Mouse (Mus musculus): ENCODE data around the gene Wdr4. TPM values are rescaled to one million over a fixed set of nuclear protein-coding genes. Genes with fewer than 3 reads are reported as not detected.

Wdr4 gene
- polyA plus RNA-seq (2012; rRNA removed): 64.5 and 67.7 TPM in 2 replicates

DNA sequence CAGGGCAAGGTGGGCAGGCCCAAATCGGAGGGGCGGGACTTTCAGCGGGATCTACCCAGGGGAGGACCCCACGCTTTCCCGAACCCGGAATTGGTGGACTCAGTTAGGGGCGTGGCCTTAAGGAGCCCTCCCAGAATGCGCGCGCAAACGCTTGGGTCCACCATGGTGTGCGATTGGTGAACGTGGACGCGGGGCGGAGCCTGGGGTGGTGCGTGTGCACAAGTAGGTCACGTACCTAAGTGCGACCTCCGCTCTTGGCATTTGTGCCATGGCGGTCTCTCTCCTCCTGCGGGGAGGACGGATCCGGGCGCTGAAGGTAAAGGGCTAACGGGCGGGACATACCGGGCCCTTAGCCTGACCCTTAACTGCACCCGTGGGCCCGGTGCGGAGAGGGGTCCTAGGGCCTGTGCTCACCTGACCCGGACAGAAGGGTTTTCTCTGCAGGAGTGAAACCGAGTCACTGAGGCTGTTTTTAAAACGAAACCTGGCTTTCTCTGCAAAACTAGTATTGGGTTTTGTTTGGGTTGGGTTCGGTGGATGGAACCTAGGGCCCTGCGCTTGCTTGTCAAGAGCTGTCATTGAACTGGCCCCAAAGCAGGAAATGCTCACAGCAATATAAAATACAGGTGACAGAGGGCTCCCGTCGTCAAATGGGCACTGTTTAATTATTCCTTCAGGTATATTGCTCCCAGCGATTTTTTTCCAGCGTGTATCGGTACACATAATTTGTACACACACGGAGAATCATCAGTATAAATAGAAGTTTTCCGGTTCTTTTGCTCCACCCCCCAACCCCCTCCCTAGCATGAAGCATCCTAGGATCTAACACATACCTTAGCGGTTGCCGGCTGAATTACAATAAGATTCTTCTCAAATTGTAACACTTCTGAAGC, at the start of gene Wdr4, which contains the start of gene Ndufv3:
TSS of gene Wdr4 (minus strand) at position 35 of the 893 bp plus-strand sequence.
TSS of gene Ndufv3 (plus strand) at position 170 of the 893 bp plus-strand sequence.

DNA sequence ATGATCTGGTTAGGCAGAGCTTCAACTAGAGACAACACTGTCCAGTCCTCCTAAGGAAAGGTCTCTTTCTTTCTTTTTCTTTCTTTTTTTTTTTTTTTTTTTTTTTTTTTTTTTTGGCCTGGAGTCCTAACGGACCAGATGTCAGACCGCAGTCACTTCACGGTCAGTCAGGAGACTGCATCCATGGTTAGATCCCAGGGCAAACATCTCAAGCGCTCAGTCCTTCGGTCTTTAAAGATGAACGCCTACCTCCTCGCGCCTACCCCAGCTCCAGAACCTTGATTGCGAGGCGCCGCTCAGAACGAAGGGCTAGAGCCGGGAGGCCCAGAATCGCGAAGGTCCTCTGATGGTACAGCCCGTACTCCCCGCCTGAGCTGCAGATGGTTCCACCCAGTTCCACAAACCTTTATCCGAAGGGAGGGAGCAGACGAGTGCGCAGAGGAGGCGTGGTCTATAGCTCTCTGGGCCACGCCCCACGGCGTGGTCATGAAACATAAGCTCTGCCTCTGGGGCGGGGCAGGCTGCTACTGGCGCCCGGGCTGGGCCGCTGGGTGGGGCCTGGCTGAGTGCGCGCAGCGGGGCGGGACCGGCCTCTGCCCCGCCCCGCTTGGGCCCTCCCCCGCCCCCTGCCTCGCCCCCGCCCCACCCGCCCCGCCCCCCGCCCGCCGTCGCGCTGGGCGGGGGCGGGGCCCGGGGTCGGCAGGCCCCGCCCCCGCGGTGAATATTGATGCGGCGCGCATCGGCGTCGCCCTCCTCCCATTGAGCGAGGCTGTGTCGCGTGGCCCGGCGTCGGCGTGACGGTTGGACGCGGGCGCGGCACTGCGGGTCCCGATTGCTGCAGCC, 44.5 kb upstream of the Wdr4 start, which contains the start of gene Pknox1:
TSS of gene Pknox1 (plus strand) at position 720 of the 843 bp plus-strand sequence.

Other genes starting within 250 kb of the Wdr4 start
- gene Rsph1, start 242.6 kb downstream of the Wdr4 start, polyA plus RNA-seq (2012; rRNA removed): 6.4 and 7.8 TPM in 2 replicates
- gene Slc37a1, start 233.2 kb downstream of the Wdr4 start, polyA plus RNA-seq (2012; rRNA removed): 15.2 and 18.6 TPM in 2 replicates
- gene Pde9a, start 133.8 kb downstream of the Wdr4 start, polyA plus RNA-seq (2012; rRNA removed): 19.7 and 31.7 TPM in 2 replicates
- 84.0 and 145 TPM in 2 replicates for gene Ndufv3, start 135 bp upstream of the Wdr4 start, polyA plus RNA-seq (2012; rRNA removed)
- 43.8 and 47.2 TPM in 2 replicates for gene Pknox1, start 44.8 kb upstream of the Wdr4 start, polyA plus RNA-seq (2012; rRNA removed)
- gene Cbs, start 117.3 kb upstream of the Wdr4 start, polyA plus RNA-seq (2012; rRNA removed): 192 and 211 TPM in 2 replicates
- gene U2af1, start 138.9 kb upstream of the Wdr4 start, polyA plus RNA-seq (2012; rRNA removed): 43.1 and 52.3 TPM in 2 replicates
- 0.16 and 0.29 TPM in 2 replicates for gene Cryaa, start 157.8 kb upstream of the Wdr4 start, polyA plus RNA-seq (2012; rRNA removed)

All from ovary, adult 2 months (tissue).